Mouse (Mus musculus) left cerebral cortex, postnatal 10 days (tissue): ENCODE data around the gene Pip5k1a. TPM values are rescaled to one million over a fixed set of nuclear protein-coding genes. Genes with fewer than 3 reads are reported as not detected.

Experiments used
- DNase-seq, 2 experiments: peaks; one replicate each; pipeline ENCODE4 v3.0.0; 2021 to 2022; ENCODE audit warnings: low spot score in 2 of 2, mixed read lengths in 1 of 2; ENCODE audit errors: extremely low spot score in 1 of 2
- intact Hi-C: fragments of 180-260 bp; cut with DNase I; formaldehyde crosslinking; loops from one replicate; pipeline ENCODE4 v1.15.1; 2025
- microRNA-seq: library from miRNA; unstranded; fragments of <30 nt; microRNA quantifications from one replicate; pipeline ENCODE4 v1.2.0, GENCODE M21; 2022
- total RNA-seq, 2 experiments: library from RNA; stranded (reverse); gene quantifications; 2 replicates each; pipeline ENCODE4 v1.2.3; 2021

The Pip5k1a gene
- total RNA-seq, 2 experiments from 2014 or later = 27.8 to 29.2 TPM

DNA sequence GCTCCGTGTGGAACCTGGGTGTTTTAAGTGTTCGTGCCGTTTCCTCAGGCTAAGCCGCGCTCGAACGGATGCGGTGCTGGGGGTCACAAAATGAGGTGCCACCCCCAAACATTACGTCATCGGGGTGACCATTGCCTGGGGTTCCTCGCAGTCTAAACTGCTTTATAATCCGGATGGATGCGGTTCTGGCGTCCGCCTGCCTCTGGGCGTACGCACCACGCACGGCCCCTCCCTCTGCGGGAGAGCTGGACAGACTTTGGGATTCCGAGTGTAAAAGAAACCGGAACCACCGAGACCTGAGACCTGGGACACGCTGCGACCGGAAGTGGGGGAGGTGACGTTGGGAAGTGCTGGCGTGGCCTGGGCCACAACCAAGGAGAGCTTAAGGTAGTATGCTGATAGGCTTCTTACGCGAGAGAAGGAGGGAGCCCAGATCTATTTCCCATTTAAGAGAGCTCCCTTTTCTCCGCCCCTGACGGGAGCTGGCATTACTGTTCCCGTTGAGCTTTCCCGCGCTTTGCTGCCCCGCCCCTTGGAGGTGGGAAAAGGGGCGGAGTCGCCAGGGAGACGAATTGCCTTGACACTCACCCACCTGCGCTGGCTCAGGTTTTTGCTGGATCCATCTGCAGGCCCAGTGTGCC lies 90.7 kb downstream of the Pip5k1a start:
- DNase-seq = peak; percentile 89 to 93
- intact Hi-C loops = no loop called here

DNA sequence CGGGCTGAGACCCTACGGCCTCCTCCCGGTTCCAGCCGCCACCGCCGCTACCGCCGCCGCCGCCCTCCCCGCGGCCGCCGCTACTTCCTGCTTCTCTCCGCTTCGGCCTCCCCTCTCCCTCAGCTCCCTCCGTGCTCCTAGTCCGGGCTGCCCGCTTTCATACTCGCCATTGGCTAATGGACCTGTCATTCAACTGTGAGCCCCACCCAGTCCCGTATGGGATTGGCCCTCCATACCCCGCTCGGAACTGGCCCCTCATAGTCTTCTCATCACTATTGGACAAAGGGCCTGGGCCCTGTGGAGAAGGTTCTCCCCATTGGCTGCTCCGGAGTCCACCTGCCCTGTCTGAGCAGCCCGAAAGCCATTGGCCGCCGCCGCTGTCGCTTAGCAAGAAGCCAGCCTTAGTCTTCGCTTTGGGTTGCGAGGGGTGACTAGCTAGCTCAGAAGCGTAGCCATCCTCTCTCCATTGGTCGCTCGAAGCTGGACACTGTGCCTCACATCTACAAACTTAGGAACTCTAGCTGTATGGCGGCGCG lies 91.3 kb downstream of the Pip5k1a start, which contains the start of gene Zfp687:
Gene Zfp687, minus strand, starts transcription at position 112 of the 536 bp plus-strand sequence.
- DNase-seq = peak; percentile 98 to 100
- intact Hi-C loops = no loop called here

DNA sequence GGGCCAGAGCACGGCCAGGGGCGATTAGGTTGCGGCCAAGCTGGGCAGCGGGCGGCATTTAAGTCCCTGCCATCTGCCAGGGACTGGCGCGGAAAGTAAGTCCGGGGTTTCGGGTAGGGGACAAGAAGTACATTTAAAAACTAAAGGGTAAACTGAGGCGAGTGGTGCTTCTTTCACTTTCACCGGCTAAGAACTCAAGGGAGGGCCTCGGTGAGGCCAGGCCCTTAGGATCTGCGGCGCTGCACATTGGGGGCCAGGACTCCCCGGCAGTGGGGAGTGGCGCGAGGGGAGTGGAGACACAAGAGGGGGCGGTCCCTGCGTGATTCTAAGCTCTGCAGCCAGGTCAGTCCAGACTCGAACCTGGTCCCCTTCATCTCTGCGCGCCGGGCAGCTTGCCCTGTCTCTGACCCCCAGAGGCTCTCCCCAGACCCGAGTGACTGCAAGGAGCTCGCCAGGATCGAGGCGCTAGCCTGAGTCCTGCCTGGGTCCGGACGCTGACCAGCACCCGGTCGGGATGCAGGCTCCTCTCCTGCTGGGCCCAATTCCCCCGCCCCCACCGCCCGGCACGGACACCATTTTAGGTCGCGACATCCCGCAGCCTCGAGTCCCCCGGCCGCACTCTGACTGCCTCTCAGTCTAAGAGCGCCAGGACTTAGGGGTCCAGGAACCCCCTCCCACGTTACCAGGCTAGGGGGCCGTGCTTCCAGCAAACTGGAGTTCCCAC lies 92.1 kb downstream of the Pip5k1a start:
- peak; percentile 38 to 81 for DNase-seq
- intact Hi-C loops = no loop called here

DNA sequence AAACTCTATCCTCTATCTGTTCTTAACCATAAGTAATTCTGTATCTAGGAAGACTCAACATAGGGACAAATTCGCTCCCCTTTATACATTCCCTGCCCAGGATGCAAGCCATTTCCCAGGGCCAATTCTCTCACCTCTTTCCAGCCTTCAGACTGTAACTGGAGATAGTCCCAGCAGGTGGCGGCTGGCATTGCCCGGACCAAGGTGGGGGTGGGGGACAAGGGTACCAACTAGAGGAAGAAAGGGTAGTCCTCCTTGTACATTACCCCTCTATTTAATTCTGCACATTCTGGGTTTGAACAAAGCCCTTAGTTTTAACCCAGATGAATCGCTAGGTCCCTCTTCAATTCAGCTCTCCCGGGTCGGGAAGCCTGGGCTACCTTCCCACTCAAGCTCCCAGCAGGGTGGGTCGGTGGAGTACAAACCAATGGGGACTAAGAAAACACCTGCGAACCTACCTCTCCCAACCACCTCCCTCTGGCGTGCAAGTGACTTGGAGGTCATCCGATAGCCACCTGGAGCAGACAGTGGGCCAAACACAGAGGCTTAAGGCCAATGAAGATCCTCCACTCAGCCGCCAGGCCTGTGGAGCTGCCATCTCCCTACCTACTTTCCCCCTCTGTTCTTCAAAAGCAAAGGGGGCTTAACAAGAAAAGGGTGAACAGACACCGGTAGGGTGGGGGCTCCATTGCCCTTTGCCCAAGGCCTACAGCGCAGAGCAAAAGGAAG lies 92.9 kb downstream of the Pip5k1a start:
- no peak for DNase-seq

DNA sequence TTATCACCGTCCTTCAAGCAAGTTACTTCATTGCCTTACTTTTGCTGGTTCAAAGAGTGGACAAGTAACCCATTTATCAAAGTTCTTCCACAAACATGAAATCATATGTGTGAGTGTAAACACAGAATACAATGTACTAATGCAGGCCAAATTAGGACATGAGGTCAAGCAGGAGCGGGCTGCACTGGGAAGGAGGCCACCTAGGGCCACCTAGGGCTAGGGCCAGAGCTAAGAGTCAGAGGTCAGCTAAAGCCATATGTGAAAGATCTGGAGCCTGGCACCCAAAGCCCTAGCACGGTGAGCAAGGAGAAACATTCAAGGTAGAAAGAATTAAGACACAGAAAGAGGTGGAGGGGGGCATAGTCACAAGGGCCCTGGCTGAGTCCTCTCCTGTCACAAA lies 93.7 kb downstream of the Pip5k1a start:
- no peak for DNase-seq
- intact Hi-C loops = no loop called here

More for the DNA sequence above, 92.9 kb downstream of the Pip5k1a start:
- intact Hi-C loops = no loop called here

DNA sequence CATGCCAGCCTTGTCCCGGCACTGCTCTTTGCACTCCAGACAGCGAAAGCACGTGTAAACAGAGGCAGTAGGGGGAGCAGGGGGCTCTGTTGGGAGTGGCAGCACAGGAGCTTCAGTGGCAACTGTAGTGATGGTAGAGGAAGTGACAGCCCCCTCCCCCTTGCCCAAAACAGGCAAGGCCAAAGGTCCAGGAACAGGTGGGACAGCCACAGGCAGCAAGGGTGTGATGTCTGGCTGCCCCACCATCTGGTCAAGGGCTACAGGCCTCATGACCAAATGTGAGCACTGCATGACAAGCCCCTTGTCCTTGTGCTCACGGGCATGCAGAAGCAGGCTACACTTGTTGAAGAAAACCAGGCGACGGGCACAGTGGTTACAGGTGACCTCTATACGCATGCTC lies 96.3 kb downstream of the Pip5k1a start:
- DNase-seq = no peak
- intact Hi-C loops = no loop called here

Small RNA genes within 50 kb of the gene (microRNA-seq; reads per million reads assigned to microRNA genes)
- not detected for gene Mir8099-1

Other genes starting within 250 kb of the Pip5k1a start
- gene Psmb4, start 220.0 kb downstream of the Pip5k1a start, total RNA-seq = 100 to 1,000 TPM; 274 to 309 TPM
- 1 to 10 TPM; 3.2 to 3.8 TPM for gene Selenbp1, start 173.9 kb downstream of the Pip5k1a start, total RNA-seq
- 10 to 100 TPM; 26.8 to 27.5 TPM for gene Rfx5, start 152.9 kb downstream of the Pip5k1a start, total RNA-seq
- gene Pi4kb, start 132.2 kb downstream of the Pip5k1a start, total RNA-seq = 10 to 100 TPM; 47.9 to 49.7 TPM
- 10 to 100 TPM; 20.8 to 21.8 TPM for gene Zfp687, start 91.5 kb downstream of the Pip5k1a start, total RNA-seq
- 100 to 1,000 TPM; 155 to 167 TPM for gene Psmd4, start 64.3 kb downstream of the Pip5k1a start, total RNA-seq
- 10 to 100 TPM; 41.6 to 43.7 TPM for gene Vps72, start 4.1 kb upstream of the Pip5k1a start, total RNA-seq
- gene Tmod4, start 17.5 kb upstream of the Pip5k1a start, total RNA-seq = under 1 TPM; 0.81 to 0.83 TPM
- 10 to 100 TPM; 30.5 to 36.6 TPM for gene Scnm1, start 27.1 kb upstream of the Pip5k1a start, total RNA-seq
- gene Lysmd1, start 27.2 kb upstream of the Pip5k1a start, total RNA-seq = 10 to 100 TPM; 23.2 to 23.5 TPM
- gene Tnfaip8l2, start 35.4 kb upstream of the Pip5k1a start, total RNA-seq = 1 to 10 TPM; 2.7 to 2.8 TPM
- 10 to 100 TPM; 60.5 to 73.6 TPM for gene Sema6c, start 53.5 kb upstream of the Pip5k1a start, total RNA-seq
- 1 to 10 TPM; 7.6 to 8.5 TPM for gene Gabpb2, start 111.0 kb upstream of the Pip5k1a start, total RNA-seq
- gene Cdc42se1, start 121.8 kb upstream of the Pip5k1a start, total RNA-seq = 10 to 100 TPM; 66.1 to 71.3 TPM
- gene Mllt11, start 125.2 kb upstream of the Pip5k1a start, total RNA-seq = 100 to 1,000 TPM; 599 to 606 TPM
- not detected for gene Gm128, start 134.7 kb upstream of the Pip5k1a start, total RNA-seq
- under 1 TPM; 0.58 to 0.63 TPM for gene Bnipl, start 144.3 kb upstream of the Pip5k1a start, total RNA-seq
- gene Mindy1, start 174.4 kb upstream of the Pip5k1a start, total RNA-seq = 10 to 100 TPM; 25.3 to 26.2 TPM
- gene Prune1, start 175.1 kb upstream of the Pip5k1a start, total RNA-seq = 10 to 100 TPM; 44.3 to 46.4 TPM
- under 1 TPM; 0.36 to 0.41 TPM for gene Anxa9, start 200.2 kb upstream of the Pip5k1a start, total RNA-seq
- 10 to 100 TPM; 39.2 to 40.3 TPM for gene Cers2, start 207.9 kb upstream of the Pip5k1a start, total RNA-seq